Mouse (Mus musculus): ENCODE measurements around the gene Cdip1.
A peak's percentile ranks its signal among the peaks of the same experiment; 100 is the strongest.
"Not testable (repeated sequence)": the region's sequence is repeated elsewhere in the genome, so short reads cannot be mapped to it uniquely, and the experiment has no call there.

Cdip1 gene

DNA sequence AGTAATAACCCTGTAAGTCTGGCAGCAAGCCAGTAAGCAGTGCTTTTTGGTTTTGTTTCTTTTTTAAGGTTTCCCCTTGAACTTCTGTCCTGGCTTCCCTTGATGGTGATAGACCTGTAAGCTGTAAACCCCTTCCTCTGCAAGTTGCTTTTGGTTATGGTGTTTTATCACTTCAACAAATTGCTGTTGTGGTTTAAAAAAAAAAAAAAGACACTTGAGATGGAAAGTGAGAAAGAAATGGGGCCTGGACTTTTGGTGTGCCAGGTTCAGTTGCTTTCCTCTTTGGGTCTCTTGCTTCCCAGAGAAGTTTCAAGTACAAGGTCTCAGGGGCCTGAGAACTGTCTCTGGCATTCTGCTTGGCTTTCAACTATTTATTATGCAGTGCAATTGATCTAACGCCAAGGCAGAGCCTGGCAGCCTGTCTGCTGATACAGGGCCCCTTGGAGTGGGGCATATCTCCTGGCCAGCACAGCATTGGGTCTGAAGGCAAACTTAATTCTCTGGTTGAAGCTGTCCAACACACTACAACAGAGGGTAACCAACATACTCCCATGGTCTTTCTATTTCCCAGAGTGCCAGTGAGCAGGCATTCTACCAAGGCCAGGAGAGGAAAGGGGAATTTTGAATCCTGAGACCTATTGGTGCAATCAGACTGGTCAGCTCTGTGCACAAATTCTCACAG, 16.7 kb downstream of the Cdip1 start:
- DNase-seq (ENCODE audit: extremely low read depth, low read depth), result no peak

- no peak for DNase-seq (ENCODE audit: extremely low read depth, low read depth)
Observed at GRCm38 (mm10) chr16:4768719-4769118, 21.4 kb downstream of the Cdip1 start.

GRCm38 (mm10) chr16:4767012-4767790, 22.9 kb downstream of the Cdip1 start:
- no peak for DNase-seq (ENCODE audit: extremely low read depth, low read depth)

DNA sequence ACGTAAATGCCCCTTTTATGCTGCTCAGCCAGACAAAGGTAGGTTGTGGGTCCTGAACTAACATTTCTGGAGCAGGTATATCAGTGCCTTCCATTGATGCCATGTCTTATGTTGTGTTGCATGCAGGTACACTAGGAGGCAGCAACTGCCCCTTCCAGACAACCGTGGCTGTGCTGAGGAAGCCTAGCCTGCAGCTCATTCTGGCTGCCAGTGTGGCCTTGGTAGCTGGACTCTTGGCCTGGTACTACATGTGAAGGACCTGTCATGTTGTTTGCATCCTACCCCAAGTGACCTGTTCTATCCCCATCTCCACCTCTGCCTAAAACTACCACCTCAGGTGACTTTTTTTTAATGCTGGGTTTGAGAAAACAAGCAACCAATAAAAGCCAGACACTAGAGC, 24.2 kb downstream of the Cdip1 start:
- DNase-seq (ENCODE audit: extremely low read depth, low read depth), result no peak

GRCm38 (mm10) chr16:4763276-4763675, 26.8 kb downstream of the Cdip1 start:
- peak; percentile 32 for DNase-seq (ENCODE audit: extremely low read depth, low read depth)

- no peak for DNase-seq (ENCODE audit: extremely low read depth, low read depth)
Observed at GRCm38 (mm10) chr16:4762437-4762836, 27.7 kb downstream of the Cdip1 start.

- not testable (repeated sequence) for DNase-seq (ENCODE audit: extremely low read depth, low read depth)
Observed at GRCm38 (mm10) chr16:4756660-4757335, 33.3 kb downstream of the Cdip1 start.

GRCm38 (mm10) chr16:4754045-4754444, 36.0 kb downstream of the Cdip1 start:
- DNase-seq (ENCODE audit: extremely low read depth, low read depth), result no peak

- no peak for DNase-seq (ENCODE audit: extremely low read depth, low read depth)
Observed at GRCm38 (mm10) chr16:4752155-4752554, 37.9 kb downstream of the Cdip1 start.

GRCm38 (mm10) chr16:4742186-4742585, 47.9 kb downstream of the Cdip1 start:
- DNase-seq (ENCODE audit: extremely low read depth, low read depth), result no peak

GRCm38 (mm10) chr16:4739994-4740393, 50.1 kb downstream of the Cdip1 start:
- no peak for DNase-seq (ENCODE audit: extremely low read depth, low read depth)

DNA sequence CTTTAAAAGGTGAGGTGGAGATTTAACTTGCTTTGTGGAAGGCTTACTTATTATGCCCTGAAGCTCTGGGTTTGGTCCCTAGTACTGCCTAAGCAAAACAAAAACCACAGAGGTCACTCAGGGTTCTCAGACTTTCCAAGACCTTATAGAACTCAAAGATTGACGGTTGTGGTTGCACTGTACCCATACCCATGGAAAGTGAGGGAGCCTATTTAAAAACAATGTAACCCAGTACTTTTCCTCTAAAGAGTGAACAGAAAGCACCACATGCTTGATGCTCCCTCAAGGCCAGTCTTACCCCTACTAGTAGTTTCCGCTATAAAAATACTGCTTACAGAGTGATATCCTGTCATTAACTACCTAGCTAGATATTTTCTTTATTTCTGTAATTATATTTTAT, 53.8 kb downstream of the Cdip1 start:
- DNase-seq (ENCODE audit: extremely low read depth, low read depth), result no peak

DNA sequence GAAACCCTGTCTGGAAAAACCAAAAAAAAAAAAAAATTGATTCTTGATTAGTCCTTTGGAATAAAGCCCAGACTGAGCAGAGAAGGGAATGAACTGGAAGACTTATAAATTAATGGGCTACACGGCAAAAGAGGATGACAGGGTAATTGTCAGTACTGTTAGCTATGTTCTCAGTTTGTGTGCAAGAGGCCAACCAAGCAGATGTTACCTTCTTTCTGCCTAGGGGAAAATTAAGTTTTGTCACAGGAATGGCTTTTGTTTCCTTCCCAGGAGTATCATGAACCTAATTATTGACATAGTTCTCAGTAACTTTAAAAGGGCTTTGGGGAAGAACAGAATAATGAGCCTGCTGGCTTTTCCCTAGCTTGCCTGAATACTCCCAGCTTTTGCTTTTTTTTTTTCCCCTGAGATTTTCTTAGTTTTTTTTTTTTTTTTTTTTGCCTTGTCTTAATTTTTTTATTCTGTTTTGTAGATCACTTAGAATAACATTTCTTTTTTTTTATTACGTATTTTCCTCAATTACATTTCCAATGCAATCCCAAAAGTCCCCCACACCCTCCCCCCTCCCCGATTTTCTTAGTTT, 59.2 kb downstream of the Cdip1 start:
- DNase-seq (ENCODE audit: extremely low read depth, low read depth), result no peak

GRCm38 (mm10) chr16:4727963-4728362, 62.1 kb downstream of the Cdip1 start:
- DNase-seq (ENCODE audit: extremely low read depth, low read depth), result no peak

DNA sequence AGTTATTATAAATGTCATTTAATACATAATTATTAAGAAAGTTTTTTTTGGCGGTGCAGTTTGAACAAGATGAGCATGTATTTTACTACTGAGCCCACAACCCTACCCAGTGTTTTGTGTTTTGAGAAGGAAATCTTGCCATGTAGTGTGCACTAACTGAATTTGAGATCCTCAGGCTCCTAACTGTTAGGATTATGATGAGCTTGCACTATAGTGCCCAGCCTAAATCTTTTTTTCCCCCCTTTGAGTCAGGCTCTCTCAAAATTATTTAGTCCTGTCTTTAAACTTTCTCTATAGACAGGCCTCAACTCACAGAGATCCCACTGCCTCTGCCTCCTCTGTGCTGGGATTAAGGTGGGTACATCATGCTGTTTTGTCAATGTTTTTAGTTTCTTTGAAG, 62.6 kb downstream of the Cdip1 start:
- DNase-seq (ENCODE audit: extremely low read depth, low read depth), result no peak

GRCm38 (mm10) chr16:4726528-4727128, 63.5 kb downstream of the Cdip1 start:
- no peak for DNase-seq (ENCODE audit: extremely low read depth, low read depth)

DNA sequence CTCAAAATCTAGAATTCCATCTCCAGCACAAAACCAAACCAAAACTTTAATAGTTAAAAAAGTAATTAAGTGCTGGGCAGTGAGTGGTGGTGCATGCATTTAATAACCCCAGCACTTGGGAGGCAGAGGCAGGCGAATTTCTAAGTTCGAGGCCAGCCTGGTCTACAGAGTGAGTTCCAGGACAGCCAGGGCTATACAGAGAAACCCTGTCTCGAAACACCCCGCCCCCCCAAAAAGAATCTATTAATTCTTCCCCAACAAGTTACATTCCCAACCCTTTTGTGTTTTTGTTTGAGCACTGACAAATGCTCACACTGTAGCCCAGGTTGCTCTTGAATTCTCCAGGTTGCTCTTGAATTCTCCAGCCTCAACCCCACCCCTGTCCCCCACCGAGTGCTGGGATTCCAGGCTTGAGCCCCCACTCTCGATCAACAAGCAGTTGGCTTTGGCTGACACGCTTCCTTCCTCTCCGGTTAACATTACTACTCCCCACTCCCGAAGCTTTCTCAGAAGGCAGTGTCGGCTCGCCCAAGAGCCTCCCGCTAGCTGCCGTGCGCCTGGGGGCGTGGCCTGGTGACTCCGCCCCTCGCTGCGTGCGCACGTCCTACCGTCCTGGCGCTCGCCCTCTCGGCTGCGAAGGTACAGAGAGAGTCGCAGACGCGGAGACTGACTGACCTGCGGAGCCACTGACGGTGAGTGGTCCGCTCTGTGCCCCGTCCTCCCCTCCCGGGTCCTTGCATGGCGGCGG, 64.1 kb downstream of the Cdip1 start, which contains the start of gene Hmox2:
Gene Hmox2, plus strand, starts transcription at position 582 of the 748 bp plus-strand sequence.
- peak; percentile 68 for DNase-seq (ENCODE audit: extremely low read depth, low read depth)

- DNase-seq (ENCODE audit: extremely low read depth, low read depth), result no peak
Observed at GRCm38 (mm10) chr16:4725266-4725665, 64.8 kb downstream of the Cdip1 start.

- DNase-seq (ENCODE audit: extremely low read depth, low read depth), result peak; percentile 55
Observed at GRCm38 (mm10) chr16:4722915-4723209, 67.2 kb downstream of the Cdip1 start.

DNA sequence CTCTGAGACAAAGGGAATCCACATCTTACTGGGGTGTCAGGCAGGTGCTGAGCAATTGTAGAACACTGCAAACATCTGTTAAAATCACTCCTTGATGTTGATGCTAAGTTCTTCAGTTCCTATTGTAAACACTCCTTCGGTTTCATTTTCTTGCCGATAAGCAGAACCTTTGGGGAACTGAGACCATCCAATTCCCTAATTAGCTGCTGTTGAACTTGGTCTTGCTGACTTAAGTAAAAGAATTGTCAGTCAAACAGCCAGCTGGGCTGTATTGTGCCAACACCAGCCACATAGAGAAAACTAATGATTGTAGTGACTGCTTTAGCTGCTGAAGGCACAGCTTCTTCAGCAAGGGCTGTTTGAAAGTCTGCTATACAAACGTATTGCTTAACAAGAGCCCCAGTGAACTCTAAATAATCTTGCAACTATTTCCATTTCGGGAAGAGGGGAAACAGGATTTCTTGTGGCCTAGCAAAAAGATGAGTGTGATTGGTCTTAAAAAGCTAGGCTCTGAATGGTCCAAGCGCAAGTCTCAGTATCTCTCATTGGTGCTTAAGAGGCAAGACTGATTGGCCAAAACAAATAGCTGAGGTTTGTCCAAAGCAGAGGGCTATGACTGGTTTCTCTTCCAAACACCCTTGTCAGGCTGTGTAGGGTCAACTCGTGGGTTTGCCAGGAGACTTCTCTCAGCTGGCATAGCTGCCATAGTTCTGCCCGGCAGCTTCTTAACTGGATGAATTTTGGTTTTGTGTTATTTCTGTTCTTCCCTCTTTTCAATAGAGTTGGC, 67.8 kb downstream of the Cdip1 start:
- DNase-seq (ENCODE audit: extremely low read depth, low read depth), result peak; percentile 66

Measured in MEL-GATA-1-ER (cell line).